In genomic region chr1:186189390-186189789, GRCm38 (mm10) we compare ENCODE assay signal across 9 mouse cellular contexts.
DNase-seq lines count a peak whose midpoint lies in the region; ATAC-seq lines count a peak whose summit lies in the region.
"Had no signal": no experiment of that assay in that cellular context is flagged by ENCODE, and none has a peak within 500 bp of the region (broad histone marks: within the 10 kb centered on the region; RNA-seq: fewer than 3 reads in every experiment).

No protein-coding gene starts in this region.

- no peaks in the 10 kb centered on the region for H3K9me3 ChIP-seq in embryonic facial prominence, embryonic 10.5 days
- H3K9me3 ChIP-seq in lung, embryonic 15.5 days = no peaks in the 10 kb centered on the region
- no peaks in the 10 kb centered on the region for H3K9me3 ChIP-seq in hindbrain, embryonic 12.5 days (replicated peaks)

- no peak overlapping the region for H3K4me2 ChIP-seq in lung, embryonic 15.5 days
- no peak overlapping the region for H3K4me2 ChIP-seq in hindbrain, embryonic 12.5 days (replicated peaks)

- no peak overlapping the region for H3K27ac ChIP-seq in embryonic facial prominence, embryonic 10.5 days (replicated peaks)
- peak overlapping the region; percentile 48 for H3K27ac ChIP-seq in lung, embryonic 15.5 days
- no peak overlapping the region for H3K27ac ChIP-seq in hindbrain, embryonic 12.5 days
- H3K27ac ChIP-seq: liver, embryonic 14.5 days had no signal

- intact Hi-C loops in heart, postnatal 36 days (cut with DNase I) = no loop called here

- peak; percentile 13 for DNase-seq in adrenal gland, postnatal 14 days
- no peak for DNase-seq in adrenal gland, adult 18-20 months (ENCODE audit: low spot score in 2 of 2)
- peak; percentile 31 for DNase-seq in embryonic facial prominence, embryonic 10.5 days (ENCODE audit: low spot score)
- DNase-seq in heart, postnatal 36 days = peak; percentile 37 to 38
- DNase-seq in cerebellum, adult 9-10 months = no peak
- DNase-seq in left cerebral cortex, adult 9 months (ENCODE audit: low spot score in 2 of 2) = no peak

- peak; percentile 78; the same call in 1 of the 2 replicates for ATAC-seq in lung, embryonic 15.5 days (ENCODE audit: borderline replicate concordance, extremely low read depth, low FRiP score, low TSS enrichment)
- no peak for ATAC-seq in hindbrain, embryonic 12.5 days (ENCODE audit: low FRiP score)

- no peak overlapping the region for H3K4me3 ChIP-seq in embryonic facial prominence, embryonic 10.5 days
- no peak overlapping the region for H3K4me3 ChIP-seq in lung, embryonic 15.5 days
- H3K4me3 ChIP-seq in hindbrain, embryonic 12.5 days = no peak overlapping the region

- H3K4me1 ChIP-seq in embryonic facial prominence, embryonic 10.5 days = peaks cover 23% of the 10 kb centered on the region
- H3K4me1 ChIP-seq in lung, embryonic 15.5 days = peaks cover 10% of the 10 kb centered on the region
- peaks cover 2% of the 10 kb centered on the region; the same call in 1 of the 2 replicates for H3K4me1 ChIP-seq in hindbrain, embryonic 12.5 days

- H3K9ac ChIP-seq in lung, embryonic 15.5 days = no peak overlapping the region
- H3K9ac ChIP-seq in hindbrain, embryonic 12.5 days = no peak overlapping the region
- H3K9ac ChIP-seq: liver, embryonic 14.5 days had no signal

- no peaks in the 10 kb centered on the region for H3K36me3 ChIP-seq in embryonic facial prominence, embryonic 10.5 days (replicated peaks)
- no peaks in the 10 kb centered on the region for H3K36me3 ChIP-seq in lung, embryonic 15.5 days
- no peaks in the 10 kb centered on the region for H3K36me3 ChIP-seq in hindbrain, embryonic 12.5 days

- H3K27me3 ChIP-seq in embryonic facial prominence, embryonic 10.5 days (replicated peaks; ENCODE audit: low read depth, poor library complexity, severe bottlenecking) = no peaks in the 10 kb centered on the region
- H3K27me3 ChIP-seq in lung, embryonic 15.5 days = no peaks in the 10 kb centered on the region
- H3K27me3 ChIP-seq in hindbrain, embryonic 12.5 days = no peaks in the 10 kb centered on the region

- WGBS in embryonic facial prominence, embryonic 10.5 days = 74% methylated on average over 11 of the region's 11 CpGs
- 32% methylated on average over 11 of the region's 11 CpGs for WGBS in lung, embryonic 15.5 days
- 79% methylated on average over 11 of the region's 11 CpGs for WGBS in hindbrain, embryonic 12.5 days

Comparison
In these comparisons a context has a peak if more than half of its experiments do, and no peak if none do; other contexts are left out.
1. DNase-seq: peak in adrenal gland, postnatal 14 days (single experiment), embryonic facial prominence, embryonic 10.5 days (single experiment) and heart, postnatal 36 days (2 of 2); none in adrenal gland, adult 18-20 months (0 of 2), cerebellum, adult 9-10 months (single experiment) and left cerebral cortex, adult 9 months (0 of 2).